ENCODE assay signal across 10 mouse cellular contexts in the genomic region with DNA sequence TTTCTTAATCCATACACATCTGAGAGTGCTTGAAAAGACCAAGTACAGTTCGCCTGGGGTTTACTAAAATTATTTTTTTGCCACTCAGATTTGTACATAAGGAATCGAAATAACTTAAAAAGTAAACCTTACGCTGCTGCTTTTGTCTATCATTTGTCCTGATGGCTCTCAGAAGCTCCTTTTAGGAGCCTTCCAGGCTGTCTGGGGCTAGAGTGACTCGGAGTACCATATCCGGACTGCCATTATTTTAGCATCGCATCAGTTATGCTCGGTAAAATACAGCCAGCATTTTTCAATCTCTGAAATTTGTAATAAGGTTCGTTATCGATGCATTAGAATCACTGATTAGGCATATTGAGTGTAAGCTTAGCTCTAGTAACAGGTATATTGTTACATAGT. TPM values are rescaled to one million over a fixed set of nuclear protein-coding genes. Genes with fewer than 3 reads are reported as not detected.
DNase-seq lines count a peak whose midpoint lies in the region; ATAC-seq and TF ChIP-seq lines count a peak whose summit lies in the region.
"Had no signal": no experiment of that assay in that cellular context is flagged by ENCODE, and none has a peak within 500 bp of the region (broad histone marks: within the 10 kb centered on the region; RNA-seq: fewer than 3 reads in every experiment).

No protein-coding gene starts in this region.

- peak overlapping the region; percentile 32 for H3K9ac ChIP-seq in lung, embryonic 15.5 days
- H3K9ac ChIP-seq in forebrain, embryonic 12.5 days, result peak overlapping the region; percentile 44
- H3K9ac ChIP-seq in limb, embryonic 11.5 days (ENCODE audit: low read length), result peak overlapping the region; percentile 35; the same call in 1 of the 2 replicates
- H3K9ac ChIP-seq in neural tube, embryonic 15.5 days (replicated peaks), result 0 out of 2 replicates have a peak overlapping the region, but pooled peaks have one; percentile 24

- peak overlapping the region; percentile 12; the same call in 1 of the 2 replicates for H3K4me3 ChIP-seq in lung, embryonic 15.5 days
- H3K4me3 ChIP-seq in lung, adult 2 months (replicated peaks; ENCODE audit: extremely low read depth, low read depth, low read length), result no peak overlapping the region
- H3K4me3 ChIP-seq in forebrain, embryonic 12.5 days (replicated peaks), result no peak overlapping the region; the same call in 1 of the 2 replicates
- no peak overlapping the region for H3K4me3 ChIP-seq in limb, embryonic 11.5 days (ENCODE audit: low read depth, low read length)
- H3K4me3 ChIP-seq in neural tube, embryonic 15.5 days (replicated peaks), result peak overlapping the region; percentile 31; the same call in 1 of the 2 replicates

- H3K36me3 ChIP-seq in lung, embryonic 15.5 days, result no peaks in the 10 kb centered on the region
- no peaks in the 10 kb centered on the region for H3K36me3 ChIP-seq in forebrain, embryonic 12.5 days (replicated peaks)
- no peaks in the 10 kb centered on the region for H3K36me3 ChIP-seq in limb, embryonic 11.5 days (ENCODE audit: control insufficient read depth, insufficient read depth, low read length)
- no peaks in the 10 kb centered on the region for H3K36me3 ChIP-seq in neural tube, embryonic 15.5 days

- no peak for TF ChIP-seq POLR2A in lung, adult 2 months (IDR thresholded peaks at IDR 0.05; ENCODE audit: borderline replicate concordance, extremely low read depth, low read depth, low read length)

- DNase-seq in lung, adult 2 months, result no peak
- no peak for DNase-seq in limb, embryonic 11.5 days (ENCODE audit: low spot score)
- no peak for DNase-seq in spleen, postnatal 14 days (ENCODE audit: low spot score in 2 of 2)
- no peak for DNase-seq in thymus, postnatal 10 days (ENCODE audit: low spot score in 2 of 2)

- H3K4me1 ChIP-seq in lung, embryonic 15.5 days, result peaks cover 46% of the 10 kb centered on the region
- peaks cover 18% of the 10 kb centered on the region for H3K4me1 ChIP-seq in lung, adult 2 months (ENCODE audit: control insufficient read depth, insufficient read depth, low read length)
- peaks cover 32% of the 10 kb centered on the region for H3K4me1 ChIP-seq in forebrain, embryonic 12.5 days
- H3K4me1 ChIP-seq in limb, embryonic 11.5 days (ENCODE audit: control insufficient read depth, insufficient read depth, low read length), result peaks cover 19% of the 10 kb centered on the region; the same call in 1 of the 2 replicates
- peaks cover 25% of the 10 kb centered on the region for H3K4me1 ChIP-seq in neural tube, embryonic 15.5 days

- no peaks in the 10 kb centered on the region for H3K9me3 ChIP-seq in lung, embryonic 15.5 days
- no peaks in the 10 kb centered on the region for H3K9me3 ChIP-seq in forebrain, embryonic 12.5 days
- H3K9me3 ChIP-seq in limb, embryonic 11.5 days (ENCODE audit: control insufficient read depth, low read length), result no peaks in the 10 kb centered on the region
- H3K9me3 ChIP-seq in neural tube, embryonic 15.5 days (replicated peaks), result no peaks in the 10 kb centered on the region

- H3K27me3 ChIP-seq in lung, embryonic 15.5 days, result no peaks in the 10 kb centered on the region
- no peaks in the 10 kb centered on the region for H3K27me3 ChIP-seq in forebrain, embryonic 12.5 days
- no peaks in the 10 kb centered on the region for H3K27me3 ChIP-seq in limb, embryonic 11.5 days (ENCODE audit: control insufficient read depth, insufficient read depth, low read length)
- no peaks in the 10 kb centered on the region for H3K27me3 ChIP-seq in neural tube, embryonic 15.5 days (replicated peaks)

- no peak for TF ChIP-seq CTCF in lung, adult 2 months (IDR thresholded peaks at IDR 0.05; ENCODE audit: insufficient read depth, low read length)

- ATAC-seq in lung, embryonic 15.5 days (ENCODE audit: borderline replicate concordance, extremely low read depth, low FRiP score, low TSS enrichment), result no peak
- ATAC-seq in forebrain, embryonic 12.5 days (ENCODE audit: low FRiP score), result no peak
- ATAC-seq in limb, embryonic 11.5 days (ENCODE audit: insufficient number of reproducible peaks, low FRiP score, low TSS enrichment, low read depth), result no peak
- no peak for ATAC-seq in neural tube, embryonic 15.5 days (ENCODE audit: low FRiP score)
- ATAC-seq in erythroid progenitor cell, adult 5-6 weeks (replicated peaks; ENCODE audit: low FRiP score, poor library complexity, severe bottlenecking), result no peak

- 71% methylated on average over 9 of the region's 9 CpGs for WGBS in lung, embryonic 15.5 days
- 73% methylated on average over 9 of the region's 9 CpGs for whole genome bisulfite sequencing in lung, adult 2 months
- 73% methylated on average over 9 of the region's 9 CpGs for WGBS in forebrain, embryonic 12.5 days
- WGBS in limb, embryonic 11.5 days, result 81% methylated on average over 9 of the region's 9 CpGs
- WGBS in neural tube, embryonic 15.5 days, result 71% methylated on average over 9 of the region's 9 CpGs

- peak overlapping the region; percentile 41 for H3K4me2 ChIP-seq in lung, embryonic 15.5 days
- H3K4me2 ChIP-seq in forebrain, embryonic 12.5 days, result peak overlapping the region; percentile 42
- H3K4me2 ChIP-seq in limb, embryonic 11.5 days (ENCODE audit: low read depth, severe bottlenecking), result peak overlapping the region; percentile 20; the same call in 1 of the 2 replicates
- H3K4me2 ChIP-seq in neural tube, embryonic 15.5 days, result peak overlapping the region; percentile 58

- peak overlapping the region; percentile 87 for H3K27ac ChIP-seq in lung, embryonic 15.5 days
- H3K27ac ChIP-seq in forebrain, embryonic 12.5 days, result peak overlapping the region; percentile 89
- H3K27ac ChIP-seq in limb, embryonic 11.5 days (replicated peaks; ENCODE audit: low read depth, low read length), result peak overlapping the region; percentile 79
- peak overlapping the region; percentile 82 for H3K27ac ChIP-seq in neural tube, embryonic 15.5 days (replicated peaks)

RNA-seq across cellular contexts. Expression of a gene that starts 0.7 kb away (rescaled TPM):
- polyA plus RNA-seq in lung, embryonic 15.5 days (2015; fragmentation: Nextera tagmentation; extraction: Ambion mirVana), result 58.4 and 70.0 TPM in 2 replicates
- polyA plus RNA-seq in lung, adult 2 months (2012; rRNA removed), result 38.5 and 132 TPM in 2 replicates
- polyA plus RNA-seq in forebrain, embryonic 12.5 days (2016; fragmentation: Nextera tagmentation; extraction: Ambion mirVana), result 79.4 and 86.1 TPM in 2 replicates
- polyA plus RNA-seq in limb, embryonic 11.5 days (2014; fragmentation: Nextera tagmentation; extraction: Ambion mirVana), result 28.8 and 40.7 TPM in 2 replicates
- polyA plus RNA-seq in neural tube, embryonic 15.5 days (2015; fragmentation: Nextera tagmentation; extraction: Ambion mirVana), result 32.3 and 35.5 TPM in 2 replicates
- 454 and 530 TPM in 2 replicates for total RNA-seq in erythroid progenitor cell, adult 5-6 weeks (2015; ENCODE audit: low replicate concordance)
- 15,181 TPM in 1 of 2 replicates, not detected in the other for total RNA-seq in erythroid progenitor cell, adult 5-6 weeks (2017; ENCODE audit: low replicate concordance)

RNA-seq across cellular contexts. Expression of a gene that starts 1.9 kb away (rescaled TPM):
- 9.8 and 13.7 TPM in 2 replicates for polyA plus RNA-seq in lung, embryonic 15.5 days (2015; fragmentation: Nextera tagmentation; extraction: Ambion mirVana)
- 17.3 and 35.2 TPM in 2 replicates for polyA plus RNA-seq in lung, adult 2 months (2012; rRNA removed)
- 11.6 and 17.3 TPM in 2 replicates for polyA plus RNA-seq in forebrain, embryonic 12.5 days (2016; fragmentation: Nextera tagmentation; extraction: Ambion mirVana)
- 9.2 and 10.6 TPM in 2 replicates for polyA plus RNA-seq in limb, embryonic 11.5 days (2014; fragmentation: Nextera tagmentation; extraction: Ambion mirVana)
- polyA plus RNA-seq in neural tube, embryonic 15.5 days (2015; fragmentation: Nextera tagmentation; extraction: Ambion mirVana), result 1.3 and 2.5 TPM in 2 replicates
- 1,103 and 1,242 TPM in 2 replicates for total RNA-seq in erythroid progenitor cell, adult 5-6 weeks (2015; ENCODE audit: low replicate concordance)
- total RNA-seq in erythroid progenitor cell, adult 5-6 weeks (2017; ENCODE audit: low replicate concordance), result 928 and 1,001 TPM in 2 replicates

RNA-seq across cellular contexts. Expression of a gene that starts 4.5 kb away (rescaled TPM):
- polyA plus RNA-seq in lung, embryonic 15.5 days (2015; fragmentation: Nextera tagmentation; extraction: Ambion mirVana), result 20.4 and 20.5 TPM in 2 replicates
- 203 and 266 TPM in 2 replicates for polyA plus RNA-seq in lung, adult 2 months (2012; rRNA removed)
- polyA plus RNA-seq in forebrain, embryonic 12.5 days (2016; fragmentation: Nextera tagmentation; extraction: Ambion mirVana), result 18.5 and 21.0 TPM in 2 replicates
- 14.6 and 15.5 TPM in 2 replicates for polyA plus RNA-seq in limb, embryonic 11.5 days (2014; fragmentation: Nextera tagmentation; extraction: Ambion mirVana)
- 9.8 and 14.3 TPM in 2 replicates for polyA plus RNA-seq in neural tube, embryonic 15.5 days (2015; fragmentation: Nextera tagmentation; extraction: Ambion mirVana)
- total RNA-seq in erythroid progenitor cell, adult 5-6 weeks (2015; ENCODE audit: low replicate concordance), result not detected in 2 replicates
- total RNA-seq in erythroid progenitor cell, adult 5-6 weeks (2017; ENCODE audit: low replicate concordance), result 13,356 and 26,437 TPM in 2 replicates

RNA-seq across cellular contexts. Expression of a gene that starts 5.7 kb away (rescaled TPM):
- 0.45 and 1.9 TPM in 2 replicates for polyA plus RNA-seq in lung, embryonic 15.5 days (2015; fragmentation: Nextera tagmentation; extraction: Ambion mirVana)
- not detected in 2 replicates for polyA plus RNA-seq in lung, adult 2 months (2012; rRNA removed)
- not detected in 2 replicates for polyA plus RNA-seq in forebrain, embryonic 12.5 days (2016; fragmentation: Nextera tagmentation; extraction: Ambion mirVana)
- polyA plus RNA-seq in limb, embryonic 11.5 days (2014; fragmentation: Nextera tagmentation; extraction: Ambion mirVana), result 0.28 TPM in 1 of 2 replicates, not detected in the other
- 0.14 and 0.65 TPM in 2 replicates for polyA plus RNA-seq in neural tube, embryonic 15.5 days (2015; fragmentation: Nextera tagmentation; extraction: Ambion mirVana)
- total RNA-seq in erythroid progenitor cell, adult 5-6 weeks (2015; ENCODE audit: low replicate concordance), result 79.3 and 122 TPM in 2 replicates
- total RNA-seq in erythroid progenitor cell, adult 5-6 weeks (2017; ENCODE audit: low replicate concordance), result 53.9 and 62.7 TPM in 2 replicates
- total RNA-seq: gastrocnemius, postnatal 36 days; neutrophil, adult 5-6 weeks had no signal

RNA-seq across cellular contexts. Expression of a gene that starts 19.9 kb away (rescaled TPM):
- polyA plus RNA-seq in lung, embryonic 15.5 days (2015; fragmentation: Nextera tagmentation; extraction: Ambion mirVana), result 7.2 and 7.4 TPM in 2 replicates
- 4.2 and 6.2 TPM in 2 replicates for polyA plus RNA-seq in lung, adult 2 months (2012; rRNA removed)
- 14.9 and 15.4 TPM in 2 replicates for polyA plus RNA-seq in forebrain, embryonic 12.5 days (2016; fragmentation: Nextera tagmentation; extraction: Ambion mirVana)
- polyA plus RNA-seq in limb, embryonic 11.5 days (2014; fragmentation: Nextera tagmentation; extraction: Ambion mirVana), result 7.2 and 7.6 TPM in 2 replicates
- polyA plus RNA-seq in neural tube, embryonic 15.5 days (2015; fragmentation: Nextera tagmentation; extraction: Ambion mirVana), result 4.0 and 4.6 TPM in 2 replicates
- 46.5 and 50.7 TPM in 2 replicates for total RNA-seq in erythroid progenitor cell, adult 5-6 weeks (2015; ENCODE audit: low replicate concordance)
- 35.9 and 44.5 TPM in 2 replicates for total RNA-seq in erythroid progenitor cell, adult 5-6 weeks (2017; ENCODE audit: low replicate concordance)

Comparison
In these comparisons a context has a peak if more than half of its experiments do, and no peak if none do; other contexts are left out.
1. H3K4me3 ChIP-seq: peak in lung, embryonic 15.5 days (single experiment) and neural tube, embryonic 15.5 days (single experiment); none in lung, adult 2 months (single experiment), forebrain, embryonic 12.5 days (single experiment) and limb, embryonic 11.5 days (single experiment).
2. Peak in every context shown above with its lines, with median percentiles within 50 percentile points of each other: H3K27ac ChIP-seq, H3K4me2 ChIP-seq and H3K9ac ChIP-seq.